Mouse (Mus musculus) CH12.LX (cell line): ENCODE measurements around the gene Hoxd4.

Source experiments
- CTCF ChIP-seq, 2 experiments: IDR thresholded peaks in 1 of 2; conservative IDR thresholded peaks in 1 of 2; 2 replicates each; pipeline ENCODE4 v1.5.1; 2011 to 2012; ENCODE audit warnings: low read depth in 2 of 2, low read length in 2 of 2, improper control_type of control experiment in 1 of 2, inconsistent platforms in 1 of 2, mild to moderate bottlenecking in 1 of 2, moderate library complexity in 1 of 2
- HCFC1 ChIP-seq: IDR thresholded peaks from 2 replicates; pipeline ENCODE4 v1.6.1; 2012; ENCODE audit warnings: low read depth, mild to moderate bottlenecking, inconsistent platforms, low read length, improper control_type of control experiment
- MAFK ChIP-seq: IDR thresholded peaks from 2 replicates; pipeline ENCODE4 v1.6.1; 2011; ENCODE audit warnings: low read length, improper control_type of control experiment; ENCODE audit not compliant: insufficient replicate concordance
- POLR2A ChIP-seq: IDR thresholded peaks from 2 replicates; pipeline ENCODE4 v1.6.1; 2011; ENCODE audit warnings: low read depth, mild to moderate bottlenecking, improper control_type of control experiment, low read length
- POLR2AphosphoS2 ChIP-seq: IDR thresholded peaks from 2 replicates; pipeline ENCODE4 v1.6.1; 2011; ENCODE audit warnings: low read depth, low read length, improper control_type of control experiment
- TCF12 ChIP-seq: IDR thresholded peaks from 2 replicates; pipeline ENCODE4 v1.6.1; 2014; ENCODE audit warnings: low read depth, mild to moderate bottlenecking, inconsistent platforms, low read length, improper control_type of control experiment

DNA sequence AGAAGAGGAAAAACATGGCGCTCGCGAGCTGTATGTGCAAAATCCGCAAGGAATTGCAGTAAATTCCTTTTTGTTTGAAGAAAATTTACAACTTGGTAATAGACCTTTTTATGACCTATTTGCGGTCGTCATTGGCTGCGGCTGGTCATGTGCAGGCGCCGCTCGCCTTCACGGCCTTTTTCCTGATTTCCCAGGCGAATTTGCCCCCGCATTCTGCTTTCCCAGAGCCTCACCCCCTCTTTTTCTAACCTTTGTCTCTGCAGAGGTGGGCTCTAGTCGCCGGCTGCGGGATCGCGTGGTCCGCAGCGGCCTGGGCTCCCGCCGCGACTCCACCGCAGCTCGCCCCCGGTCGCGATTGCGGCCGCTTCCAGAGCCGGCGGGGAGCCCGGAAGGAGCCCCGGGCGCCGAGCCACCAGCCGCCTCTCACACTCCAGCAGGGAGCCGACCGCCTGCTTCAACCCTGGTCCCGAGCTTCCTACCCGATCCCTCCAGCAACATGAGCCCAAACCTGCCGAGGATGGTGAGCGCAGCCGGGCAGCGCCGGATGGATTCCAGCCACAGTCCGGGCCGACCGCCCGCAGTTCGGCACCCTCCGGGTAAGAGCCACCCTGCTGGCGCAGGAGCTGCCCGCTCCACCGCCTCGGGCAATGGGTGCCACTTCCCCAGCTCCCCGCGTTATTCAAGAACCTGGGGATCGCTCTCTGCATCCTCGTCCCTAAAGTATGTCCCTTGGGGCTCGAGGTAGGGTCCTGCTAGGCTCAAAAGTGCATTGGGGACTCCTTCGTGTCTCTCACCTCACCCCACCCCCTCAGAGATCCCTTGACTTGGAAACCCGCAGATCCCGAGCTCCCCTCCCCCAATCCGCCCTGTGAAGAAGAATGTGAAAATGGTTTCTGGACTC is at the start of gene Hoxd4, which contains the start of gene Hoxd3:
- TF ChIP-seq POLR2A (no peak), POLR2AphosphoS2 (no peak), MAFK (no peak), CTCF (conservative IDR thresholded peaks at IDR 0.05 in 1 of 2, IDR thresholded peaks at IDR 0.05 in 1 of 2; ENCODE audit: low read depth in 2 of 2, low read length in 2 of 2) (no peak), HCFC1 (no peak), TCF12 (no peak)
